Mouse (Mus musculus): ENCODE data around the gene Ppl. TPM values are rescaled to one million over a fixed set of nuclear protein-coding genes. Genes with fewer than 3 reads are reported as not detected.
A peak's percentile ranks its signal among the peaks of the same experiment; 100 is the strongest.

Ppl gene
- polyA plus RNA-seq, 1 experiment from 2014 or later = 62.8 TPM

GRCm38 (mm10) chr16:5135551-5136261 is 3.5 kb upstream of the Ppl start:
- Histone ChIP-seq H3K4me2 (ENCODE audit: low read depth, low read length) (peak overlapping the region; percentile 12; the same call in 1 of the 2 replicates), H3K27me3 (ENCODE audit: control insufficient read depth, insufficient read depth, low read length) (peaks cover 26% of the 10 kb centered on the region), H3K36me3 (ENCODE audit: control insufficient read depth, insufficient read depth, low read length) (no peaks in the 10 kb centered on the region), H3K9ac (ENCODE audit: low read length) (no peak overlapping the region), H3K27ac (ENCODE audit: low read length) (peak overlapping the region; percentile 96), H3K4me3 (replicated peaks; ENCODE audit: low read length) (no peak overlapping the region), H3K4me1 (ENCODE audit: control insufficient read depth, insufficient read depth, low read length) (peaks cover 44% of the 10 kb centered on the region; the same call in 1 of the 2 replicates), H3K9me3 (replicated peaks; ENCODE audit: control insufficient read depth, low read length) (no peaks in the 10 kb centered on the region)
- peak; percentile 14 for ATAC-seq (ENCODE audit: insufficient read depth, low FRiP score)
- WGBS = 44% methylated on average over 8 of the region's 8 CpGs

DNA sequence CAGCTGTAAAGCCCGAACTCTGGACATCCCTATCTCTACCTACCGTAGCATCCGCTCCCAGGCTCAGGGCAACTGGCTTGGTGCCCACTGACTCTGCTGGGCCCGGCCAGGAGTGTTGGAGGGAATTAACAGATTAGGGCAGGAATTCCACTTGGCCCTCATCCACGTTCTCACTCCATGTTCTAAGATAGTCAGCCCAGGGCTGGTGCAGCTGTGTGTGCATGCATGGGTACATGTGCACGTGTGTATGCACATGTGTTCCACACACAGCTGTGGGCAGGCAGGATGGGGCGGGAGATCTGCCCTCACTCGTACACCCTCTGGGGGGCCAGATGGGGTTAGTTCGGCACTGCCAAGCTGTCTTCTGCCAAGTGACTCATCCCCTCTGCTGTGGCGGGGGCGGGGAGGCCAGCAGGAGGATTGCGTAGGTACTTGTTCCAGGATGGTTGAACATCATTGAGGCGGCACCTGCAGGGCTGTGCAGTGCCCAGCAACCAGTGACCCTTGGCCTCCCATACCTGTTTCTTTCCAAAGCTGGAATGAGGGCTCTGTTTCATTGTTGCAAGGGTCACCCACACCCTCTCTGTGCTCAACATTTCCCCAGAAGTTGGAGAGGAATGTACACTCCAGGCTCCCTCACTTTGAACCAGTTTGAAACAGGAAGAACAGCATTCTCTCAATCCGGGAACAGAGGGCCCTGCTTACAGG is 2.6 kb upstream of the Ppl start:
- peak overlapping the region; percentile 28; the same call in 1 of the 2 replicates for H3K9ac ChIP-seq (ENCODE audit: low read length)
- no peak overlapping the region for H3K4me2 ChIP-seq (ENCODE audit: low read depth, low read length)
- no peak overlapping the region for H3K4me3 ChIP-seq (replicated peaks; ENCODE audit: low read length)
- no peaks in the 10 kb centered on the region for H3K36me3 ChIP-seq (ENCODE audit: control insufficient read depth, insufficient read depth, low read length)
- H3K9me3 ChIP-seq (replicated peaks; ENCODE audit: control insufficient read depth, low read length) = no peaks in the 10 kb centered on the region
- peak overlapping the region; percentile 96 for H3K27ac ChIP-seq (ENCODE audit: low read length)
- ATAC-seq (ENCODE audit: insufficient read depth, low FRiP score) = peak; percentile 20; the same call in 1 of the 2 replicates
- WGBS = 56% methylated on average over 14 of the region's 14 CpGs
- peaks cover 29% of the 10 kb centered on the region for H3K27me3 ChIP-seq (ENCODE audit: control insufficient read depth, insufficient read depth, low read length)
- peaks cover 40% of the 10 kb centered on the region; the same call in 1 of the 2 replicates for H3K4me1 ChIP-seq (ENCODE audit: control insufficient read depth, insufficient read depth, low read length)

GRCm38 (mm10) chr16:5131251-5131922 is 834 bp downstream of the Ppl start:
- H3K27me3 ChIP-seq (ENCODE audit: control insufficient read depth, insufficient read depth, low read length) = peaks cover 29% of the 10 kb centered on the region
- peak overlapping the region; percentile 77 for H3K27ac ChIP-seq (ENCODE audit: low read length)
- peaks cover 31% of the 10 kb centered on the region; the same call in 1 of the 2 replicates for H3K4me1 ChIP-seq (ENCODE audit: control insufficient read depth, insufficient read depth, low read length)
- no peak for ATAC-seq (ENCODE audit: insufficient read depth, low FRiP score)
- H3K4me2 ChIP-seq (ENCODE audit: low read depth, low read length) = peak overlapping the region; percentile 52
- no peaks in the 10 kb centered on the region for H3K36me3 ChIP-seq (ENCODE audit: control insufficient read depth, insufficient read depth, low read length)
- 4% methylated on average over 25 of the region's 25 CpGs for WGBS
- H3K9ac ChIP-seq (ENCODE audit: low read length) = peak overlapping the region; percentile 71
- H3K4me3 ChIP-seq (replicated peaks; ENCODE audit: low read length) = peak overlapping the region; percentile 58
- H3K9me3 ChIP-seq (replicated peaks; ENCODE audit: control insufficient read depth, low read length) = no peaks in the 10 kb centered on the region

DNA sequence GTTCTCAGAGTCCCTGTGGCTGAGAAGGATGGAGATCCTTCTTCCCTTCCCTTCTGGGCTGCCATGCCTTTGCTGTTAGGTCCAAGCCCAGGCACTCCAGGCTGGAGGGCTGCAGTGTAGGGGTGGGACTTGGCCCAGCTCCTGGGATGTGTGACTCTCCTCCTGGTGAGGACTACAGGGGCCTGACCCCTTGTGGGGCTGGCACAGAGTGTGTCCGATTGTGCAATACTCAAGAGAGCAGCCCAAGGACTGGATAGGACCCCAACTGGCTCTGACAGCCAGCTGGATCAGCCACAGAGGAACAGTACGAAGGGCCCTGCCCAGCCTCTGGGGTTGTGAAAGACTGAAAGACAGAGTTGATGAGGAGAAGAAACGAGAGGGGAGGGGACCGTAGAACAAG is 1.5 kb downstream of the Ppl start:
- Histone ChIP-seq H3K4me2 (ENCODE audit: low read depth, low read length) (peak overlapping the region; percentile 52), H3K27ac (ENCODE audit: low read length) (peak overlapping the region; percentile 77), H3K4me3 (replicated peaks; ENCODE audit: low read length) (peak overlapping the region; percentile 58)

DNA sequence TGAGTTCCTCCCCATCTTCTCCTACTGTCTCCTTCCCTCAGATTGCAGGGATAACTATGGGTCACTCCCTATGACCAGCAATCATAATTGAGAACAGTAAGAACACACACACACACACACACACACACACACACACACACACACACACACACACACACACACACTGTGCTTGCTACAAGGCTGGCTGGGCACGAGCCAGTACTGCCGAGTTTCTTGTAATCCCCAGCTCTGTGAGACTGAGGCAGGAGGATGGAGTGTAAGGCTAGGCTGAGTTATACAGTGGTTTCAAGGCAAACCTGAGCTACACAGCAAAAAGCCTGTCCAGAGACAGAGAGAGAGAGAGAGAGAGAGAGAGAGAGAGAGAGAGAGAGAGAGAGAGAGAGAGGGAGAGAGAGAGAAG is 2.0 kb downstream of the Ppl start:
- ATAC-seq (ENCODE audit: insufficient read depth, low FRiP score) = no peak
- Histone ChIP-seq H3K36me3 (ENCODE audit: control insufficient read depth, insufficient read depth, low read length) (no peaks in the 10 kb centered on the region), H3K9ac (ENCODE audit: low read length) (no peak overlapping the region), H3K4me2 (ENCODE audit: low read depth, low read length) (peak overlapping the region; percentile 52), H3K4me1 (ENCODE audit: control insufficient read depth, insufficient read depth, low read length) (peaks cover 23% of the 10 kb centered on the region; the same call in 1 of the 2 replicates), H3K4me3 (replicated peaks; ENCODE audit: low read length) (peak overlapping the region; percentile 58; the same call in 1 of the 2 replicates), H3K27ac (ENCODE audit: low read length) (no peak overlapping the region), H3K27me3 (ENCODE audit: control insufficient read depth, insufficient read depth, low read length) (peaks cover 29% of the 10 kb centered on the region), H3K9me3 (replicated peaks; ENCODE audit: control insufficient read depth, low read length) (no peaks in the 10 kb centered on the region)
- 44% methylated on average over 2 of the region's 2 CpGs for WGBS

More for the DNA sequence above, 1.5 kb downstream of the Ppl start:
- peak; percentile 24; the same call in 1 of the 2 replicates for ATAC-seq (ENCODE audit: insufficient read depth, low FRiP score)
- 19% methylated on average over 4 of the region's 4 CpGs for WGBS
- Histone ChIP-seq H3K4me1 (ENCODE audit: control insufficient read depth, insufficient read depth, low read length) (peaks cover 28% of the 10 kb centered on the region; the same call in 1 of the 2 replicates), H3K9ac (ENCODE audit: low read length) (peak overlapping the region; percentile 71), H3K9me3 (replicated peaks; ENCODE audit: control insufficient read depth, low read length) (no peaks in the 10 kb centered on the region), H3K36me3 (ENCODE audit: control insufficient read depth, insufficient read depth, low read length) (no peaks in the 10 kb centered on the region), H3K27me3 (ENCODE audit: control insufficient read depth, insufficient read depth, low read length) (peaks cover 29% of the 10 kb centered on the region)

DNA sequence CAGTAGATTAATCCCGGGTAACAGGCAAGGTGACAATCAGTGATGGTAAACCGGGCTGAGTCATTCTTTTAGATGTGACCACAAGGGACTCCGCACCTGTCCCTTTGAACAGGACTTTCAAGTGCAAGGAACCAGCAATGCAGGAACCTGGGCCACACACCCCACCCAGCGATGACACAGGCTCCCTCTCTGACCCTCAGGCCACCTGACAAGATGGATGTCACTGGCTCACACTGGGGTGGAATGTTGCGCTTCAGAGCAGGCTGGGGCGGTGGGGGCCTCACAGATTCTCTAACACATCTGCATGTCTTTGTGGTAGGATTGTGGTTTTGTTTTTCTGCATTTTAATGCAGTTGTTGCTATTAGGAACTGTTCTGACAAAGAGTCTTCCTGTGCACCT is 8.7 kb downstream of the Ppl start:
- Histone ChIP-seq H3K4me1 (ENCODE audit: control insufficient read depth, insufficient read depth, low read length) (peaks cover 3% of the 10 kb centered on the region; the same call in 1 of the 2 replicates), H3K27ac (ENCODE audit: low read length) (no peak overlapping the region), H3K4me3 (replicated peaks; ENCODE audit: low read length) (no peak overlapping the region), H3K4me2 (ENCODE audit: low read depth, low read length) (no peak overlapping the region), H3K9ac (ENCODE audit: low read length) (no peak overlapping the region), H3K27me3 (ENCODE audit: control insufficient read depth, insufficient read depth, low read length) (no peaks in the 10 kb centered on the region), H3K9me3 (replicated peaks; ENCODE audit: control insufficient read depth, low read length) (no peaks in the 10 kb centered on the region), H3K36me3 (ENCODE audit: control insufficient read depth, insufficient read depth, low read length) (no peaks in the 10 kb centered on the region)
- no peak; the same call in 1 of the 2 replicates for ATAC-seq (ENCODE audit: insufficient read depth, low FRiP score)
- WGBS = 49% methylated on average over 6 of the region's 6 CpGs

GRCm38 (mm10) chr16:5119845-5120244 is 12.4 kb downstream of the Ppl start:
- peak overlapping the region; percentile 42; the same call in 1 of the 2 replicates for H3K27ac ChIP-seq (ENCODE audit: low read length)
- WGBS = 77% methylated on average over 4 of the region's 4 CpGs

GRCm38 (mm10) chr16:5119385-5119784 is 12.8 kb downstream of the Ppl start:
- Histone ChIP-seq H3K27me3 (ENCODE audit: control insufficient read depth, insufficient read depth, low read length) (no peaks in the 10 kb centered on the region), H3K4me3 (replicated peaks; ENCODE audit: low read length) (no peak overlapping the region), H3K27ac (ENCODE audit: low read length) (peak overlapping the region; percentile 7; the same call in 1 of the 2 replicates), H3K9me3 (replicated peaks; ENCODE audit: control insufficient read depth, low read length) (no peaks in the 10 kb centered on the region), H3K9ac (ENCODE audit: low read length) (no peak overlapping the region), H3K4me1 (ENCODE audit: control insufficient read depth, insufficient read depth, low read length) (peaks cover 7% of the 10 kb centered on the region; the same call in 1 of the 2 replicates), H3K36me3 (ENCODE audit: control insufficient read depth, insufficient read depth, low read length) (no peaks in the 10 kb centered on the region), H3K4me2 (ENCODE audit: low read depth, low read length) (no peak overlapping the region)
- WGBS = 69% methylated on average over 4 of the region's 4 CpGs
- 0 out of 2 replicates have a peak, but pooled peaks have one; percentile 21 for ATAC-seq (ENCODE audit: insufficient read depth, low FRiP score)

More at GRCm38 (mm10) chr16:5119845-5120244, 12.4 kb downstream of the Ppl start:
- Histone ChIP-seq H3K9ac (ENCODE audit: low read length) (no peak overlapping the region), H3K36me3 (ENCODE audit: control insufficient read depth, insufficient read depth, low read length) (no peaks in the 10 kb centered on the region), H3K27me3 (ENCODE audit: control insufficient read depth, insufficient read depth, low read length) (no peaks in the 10 kb centered on the region), H3K4me2 (ENCODE audit: low read depth, low read length) (no peak overlapping the region), H3K4me3 (replicated peaks; ENCODE audit: low read length) (no peak overlapping the region), H3K9me3 (replicated peaks; ENCODE audit: control insufficient read depth, low read length) (no peaks in the 10 kb centered on the region), H3K4me1 (ENCODE audit: control insufficient read depth, insufficient read depth, low read length) (peaks cover 3% of the 10 kb centered on the region; the same call in 1 of the 2 replicates)
- ATAC-seq (ENCODE audit: insufficient read depth, low FRiP score) = no peak
